Mouse (Mus musculus): Measurements from ENCODE around the gene Trim25. TPM values are rescaled to one million over a fixed set of nuclear protein-coding genes. Genes with fewer than 3 reads are reported as not detected.

Trim25 gene
- total and polyA plus RNA-seq, 3 experiments, result 6.1 to 41.2 (median 19.5) TPM

DNA sequence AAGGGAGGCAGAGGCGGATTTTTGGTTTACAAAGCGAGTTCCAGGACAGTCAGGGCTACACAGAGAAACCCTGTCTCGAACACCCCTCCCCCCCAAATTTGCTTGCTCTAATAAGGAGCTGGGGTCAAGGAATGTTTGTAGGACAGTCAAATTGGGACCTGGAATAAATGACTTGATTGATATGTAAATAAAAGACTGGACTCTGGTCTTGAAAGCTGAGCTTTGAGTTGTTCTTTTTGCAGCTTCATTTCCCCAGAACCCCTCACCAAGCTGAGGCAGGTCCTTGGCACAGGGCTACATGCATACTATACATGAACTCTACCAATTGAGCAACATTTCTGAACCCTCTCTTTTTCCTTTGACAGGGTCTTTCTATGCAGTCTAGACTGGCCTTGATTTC is 46.8 kb downstream of the Trim25 start:
- Histone ChIP-seq H3K36me3 (replicated peaks in 1 of 2; ENCODE audit: control insufficient read depth in 1 of 2, insufficient read depth in 1 of 2, low read length in 1 of 2) (peaks cover 33 to 85% of the 10 kb centered on the region in 2 experiments), H3K79me2 (replicated peaks; ENCODE audit: control insufficient read depth, extremely low read depth, insufficient read depth, poor library complexity, severe bottlenecking) (no peaks in the 10 kb centered on the region), H3K27me3 (replicated peaks) (no peaks in the 10 kb centered on the region), H3K4me2 (ENCODE audit: insufficient read depth, low read depth, poor library complexity, severe bottlenecking) (no peak overlapping the region), H3K4me1 (ENCODE audit: control insufficient read depth in 1 of 2, insufficient read depth in 2 of 2) (no peaks in the 10 kb centered on the region), H3K9ac (ENCODE audit: insufficient read depth, low read depth) (no peak overlapping the region), H3K4me3 (replicated peaks in 1 of 3; ENCODE audit: low read depth in 2 of 3, low read length in 2 of 3, poor library complexity in 1 of 3) (no peak overlapping the region), H3K27ac (ENCODE audit: insufficient read depth, low read depth) (no peak overlapping the region), H3K9me3 (replicated peaks; ENCODE audit: low read length) (no peaks in the 10 kb centered on the region)
- DNase-seq (ENCODE audit: extremely low read depth), result no peak
- no peak for TF ChIP-seq MAX (IDR thresholded peaks at IDR 0.05; ENCODE audit: low read length)
- no peak for TF ChIP-seq MEF2A (IDR thresholded peaks at IDR 0.05; ENCODE audit: borderline replicate concordance, low read depth, low read length)
- in situ Hi-C loops (cut with MboI; ENCODE audit: low pct_ligation_motif_present, low pct_unique_long_range_greater_than_20kb, low sequenced_read_pairs) (no loop called here), dilution Hi-C loops (cut with MboI; ENCODE audit: extremely low pct_ligation_motif_present, extremely low pct_unique_long_range_greater_than_20kb, low sequenced_read_pairs) (no loop called here)

- no peak for DNase-seq (ENCODE audit: extremely low read depth)
- Histone ChIP-seq H3K4me3 (replicated peaks in 1 of 3; ENCODE audit: low read depth in 2 of 3, low read length in 2 of 3, poor library complexity in 1 of 3) (no peak overlapping the region), H3K36me3 (replicated peaks in 1 of 2; ENCODE audit: control insufficient read depth in 1 of 2, insufficient read depth in 1 of 2, low read length in 1 of 2) (peaks cover 26 to 86% of the 10 kb centered on the region in 2 experiments), H3K4me1 (ENCODE audit: control insufficient read depth in 1 of 2, insufficient read depth in 2 of 2) (peaks cover 0 to 20% of the 10 kb centered on the region in 2 experiments; a peak in 2 of 4 replicates), H3K4me2 (ENCODE audit: insufficient read depth, low read depth, poor library complexity, severe bottlenecking) (no peak overlapping the region), H3K79me2 (replicated peaks; ENCODE audit: control insufficient read depth, extremely low read depth, insufficient read depth, poor library complexity, severe bottlenecking) (no peaks in the 10 kb centered on the region), H3K9me3 (replicated peaks; ENCODE audit: low read length) (no peaks in the 10 kb centered on the region), H3K9ac (ENCODE audit: insufficient read depth, low read depth) (no peak overlapping the region), H3K27ac (ENCODE audit: insufficient read depth, low read depth) (no peak overlapping the region), H3K27me3 (replicated peaks) (no peaks in the 10 kb centered on the region)
- in situ Hi-C loops (cut with MboI; ENCODE audit: low pct_ligation_motif_present, low pct_unique_long_range_greater_than_20kb, low sequenced_read_pairs) (no loop called here), dilution Hi-C loops (cut with MboI; ENCODE audit: extremely low pct_ligation_motif_present, extremely low pct_unique_long_range_greater_than_20kb, low sequenced_read_pairs) (no loop called here)
- TF ChIP-seq RAD21 (IDR thresholded peaks at IDR 0.05; ENCODE audit: low read depth, low read length), result no peak
- no peak for TF ChIP-seq CHD2 (IDR thresholded peaks at IDR 0.05; ENCODE audit: low read length)
- no peak for TF ChIP-seq TBP (conservative IDR thresholded peaks at IDR 0.05; ENCODE audit: low read depth, low read length)
- TF ChIP-seq ZMIZ1 (IDR thresholded peaks at IDR 0.05; ENCODE audit: low read depth, low read length), result no peak
- TF ChIP-seq SIN3A (IDR thresholded peaks at IDR 0.05; ENCODE audit: low read length), result no peak
- no peak for TF ChIP-seq IRF4 (IDR thresholded peaks at IDR 0.05; ENCODE audit: low read depth, low read length)
- no peak for TF ChIP-seq SMC3 (IDR thresholded peaks at IDR 0.05; ENCODE audit: low read depth, low read length)
- no peak for TF ChIP-seq MEF2A (IDR thresholded peaks at IDR 0.05; ENCODE audit: borderline replicate concordance, low read depth, low read length)
- TF ChIP-seq USF2 (conservative IDR thresholded peaks at IDR 0.05; ENCODE audit: low read depth, low read length), result no peak
- no peak for TF ChIP-seq ETS1 (conservative IDR thresholded peaks at IDR 0.05; ENCODE audit: low read depth, low read length)
- no peak for TF ChIP-seq MAFK (IDR thresholded peaks at IDR 0.05; ENCODE audit: insufficient replicate concordance, low read length)
- TF ChIP-seq NRF1 (IDR thresholded peaks at IDR 0.05; ENCODE audit: low read depth, low read length), result no peak
- TF ChIP-seq UBTF (IDR thresholded peaks at IDR 0.05; ENCODE audit: low read depth, low read length), result no peak
- TF ChIP-seq ELF1 (IDR thresholded peaks at IDR 0.05; ENCODE audit: low read depth, low read length), result no peak
- TF ChIP-seq NELFE (IDR thresholded peaks at IDR 0.05; ENCODE audit: low read depth, low read length), result no peak
- no peak for TF ChIP-seq CTCF (conservative IDR thresholded peaks at IDR 0.05 in 1 of 2, IDR thresholded peaks at IDR 0.05 in 1 of 2; ENCODE audit: low read depth in 2 of 2, low read length in 2 of 2)
- TF ChIP-seq TCF12 (IDR thresholded peaks at IDR 0.05; ENCODE audit: low read depth, low read length), result no peak
- TF ChIP-seq MYC (IDR thresholded peaks at IDR 0.05; ENCODE audit: low read depth, low read length), result no peak
- no peak for TF ChIP-seq JUN (IDR thresholded peaks at IDR 0.05; ENCODE audit: insufficient read depth, low read depth, low read length)
- TF ChIP-seq JUND (conservative IDR thresholded peaks at IDR 0.05; ENCODE audit: low read depth, low read length), result no peak
Measured at GRCm38 (mm10) chr11:89051767-89052166, 52.6 kb downstream of the Trim25 start.
